Mouse (Mus musculus): ENCODE results near the gene Sult6b2. TPM values are rescaled to one million over a fixed set of nuclear protein-coding genes. Genes with fewer than 3 reads are reported as not detected.
A peak's percentile ranks its signal among the peaks of the same experiment; 100 is the strongest.

The Sult6b2 gene
- polyA plus RNA-seq, 1 experiment: 0.07 TPM

DNA sequence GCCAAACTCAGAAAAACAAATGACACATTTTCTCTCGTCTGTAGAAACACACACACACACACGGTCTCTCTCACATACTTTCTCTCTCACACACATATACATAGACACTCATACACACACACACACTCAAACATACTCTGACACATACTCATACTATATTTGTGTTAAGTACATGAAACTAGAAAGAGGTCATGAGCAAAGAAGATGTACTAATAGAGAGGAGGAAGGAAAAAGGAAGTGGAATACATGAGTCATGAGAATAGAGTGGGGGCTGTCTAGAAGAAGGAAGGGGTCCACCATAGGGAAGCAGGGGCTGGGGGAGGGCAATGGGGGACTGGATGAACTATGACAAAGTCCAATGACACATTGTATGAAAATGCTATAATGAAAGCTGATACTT is 57.1 kb downstream of the Sult6b2 start:
- TF ChIP-seq GATA1 (IDR thresholded peaks at IDR 0.05; ENCODE audit: borderline replicate concordance, low read length) (no peak), FLI1 (IDR thresholded peaks at IDR 0.05; ENCODE audit: low read length) (no peak)
- no peaks in the 10 kb centered on the region for H3K36me3 ChIP-seq (replicated peaks; ENCODE audit: low read length)
- H3K4me3 ChIP-seq (replicated peaks): no peak overlapping the region
- no peaks in the 10 kb centered on the region for H3K27me3 ChIP-seq (replicated peaks)
- H3K9me3 ChIP-seq: peaks cover 5% of the 10 kb centered on the region
- H3K4me1 ChIP-seq: peaks cover 37% of the 10 kb centered on the region

DNA sequence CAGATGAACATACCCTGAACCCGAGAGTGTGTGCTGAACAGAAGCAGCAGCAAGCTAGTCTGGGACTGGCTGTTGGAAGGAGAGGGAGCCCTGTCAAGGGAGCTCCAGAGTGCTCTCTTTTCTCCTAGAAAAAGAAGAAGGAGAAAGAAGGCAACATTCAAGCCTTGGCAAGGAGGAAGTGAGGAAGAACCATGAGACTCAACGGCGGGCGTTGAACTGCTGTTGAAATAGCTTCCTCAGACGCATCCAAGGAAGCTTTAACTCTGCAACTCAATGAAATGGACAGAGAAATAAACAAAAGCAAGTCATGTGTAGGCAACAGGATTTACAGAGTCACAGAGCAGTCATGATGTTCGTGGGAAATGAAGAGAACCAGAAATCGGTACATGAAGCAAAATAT is 57.5 kb downstream of the Sult6b2 start:
- Histone ChIP-seq H3K4me1 (peaks cover 33% of the 10 kb centered on the region), H3K27me3 (replicated peaks) (no peaks in the 10 kb centered on the region), H3K9me3 (peaks cover 5% of the 10 kb centered on the region), H3K4me3 (replicated peaks) (no peak overlapping the region), H3K36me3 (replicated peaks; ENCODE audit: low read length) (no peaks in the 10 kb centered on the region)
- TF ChIP-seq FLI1 (IDR thresholded peaks at IDR 0.05; ENCODE audit: low read length) (no peak), GATA1 (IDR thresholded peaks at IDR 0.05; ENCODE audit: borderline replicate concordance, low read length) (no peak)

DNA sequence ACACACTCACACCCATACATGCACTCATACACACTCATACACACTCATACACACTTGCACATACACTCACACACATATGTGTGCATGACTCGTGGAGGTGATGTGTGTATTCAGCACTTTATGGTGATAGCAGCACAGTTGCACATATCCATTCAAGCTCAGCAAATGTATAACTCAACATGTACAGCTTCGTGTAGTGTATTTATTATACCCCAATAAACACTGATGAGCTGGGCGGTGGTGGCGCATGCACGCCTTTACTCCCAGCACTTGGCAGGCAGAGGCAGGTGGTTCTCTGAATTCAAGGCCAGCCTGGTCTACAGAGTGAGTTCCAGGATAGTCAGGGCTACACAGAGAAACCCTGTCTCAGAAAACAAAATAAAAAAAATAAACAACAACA is 58.8 kb downstream of the Sult6b2 start:
- H3K27me3 ChIP-seq (replicated peaks): peaks cover under 1% of the 10 kb centered on the region
- TF ChIP-seq FLI1 (IDR thresholded peaks at IDR 0.05; ENCODE audit: low read length) (no peak), GATA1 (IDR thresholded peaks at IDR 0.05; ENCODE audit: borderline replicate concordance, low read length) (no peak)
- no peaks in the 10 kb centered on the region for H3K36me3 ChIP-seq (replicated peaks; ENCODE audit: low read length)
- peaks cover 5% of the 10 kb centered on the region for H3K9me3 ChIP-seq
- H3K4me3 ChIP-seq (replicated peaks): peak overlapping the region; percentile 76
- peaks cover 22% of the 10 kb centered on the region for H3K4me1 ChIP-seq

DNA sequence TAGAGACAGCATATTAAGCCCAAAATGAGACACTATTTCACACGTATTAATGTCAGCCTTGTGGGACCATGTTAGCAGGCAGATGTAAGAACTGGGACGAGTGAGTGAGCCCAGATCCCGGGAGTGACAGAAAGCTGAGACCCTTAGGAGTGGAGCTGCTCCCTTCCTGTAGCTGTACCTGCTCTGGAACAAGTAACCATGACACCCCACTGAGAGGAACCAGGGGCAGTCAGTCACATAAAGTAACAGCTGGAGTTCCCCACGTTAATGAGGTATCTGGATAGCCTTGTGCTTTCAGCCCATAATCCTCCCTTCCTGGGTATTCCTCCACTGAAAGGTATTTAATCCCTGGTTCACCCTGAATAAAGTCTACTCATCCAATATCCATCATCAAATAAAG is 61.1 kb downstream of the Sult6b2 start:
- Histone ChIP-seq H3K36me3 (replicated peaks; ENCODE audit: low read length) (no peaks in the 10 kb centered on the region), H3K4me1 (peaks cover 19% of the 10 kb centered on the region), H3K4me3 (replicated peaks) (no peak overlapping the region), H3K9me3 (peaks cover 12% of the 10 kb centered on the region), H3K27me3 (replicated peaks) (peaks cover 5% of the 10 kb centered on the region)
- TF ChIP-seq GATA1 (IDR thresholded peaks at IDR 0.05; ENCODE audit: borderline replicate concordance, low read length): no peak

DNA sequence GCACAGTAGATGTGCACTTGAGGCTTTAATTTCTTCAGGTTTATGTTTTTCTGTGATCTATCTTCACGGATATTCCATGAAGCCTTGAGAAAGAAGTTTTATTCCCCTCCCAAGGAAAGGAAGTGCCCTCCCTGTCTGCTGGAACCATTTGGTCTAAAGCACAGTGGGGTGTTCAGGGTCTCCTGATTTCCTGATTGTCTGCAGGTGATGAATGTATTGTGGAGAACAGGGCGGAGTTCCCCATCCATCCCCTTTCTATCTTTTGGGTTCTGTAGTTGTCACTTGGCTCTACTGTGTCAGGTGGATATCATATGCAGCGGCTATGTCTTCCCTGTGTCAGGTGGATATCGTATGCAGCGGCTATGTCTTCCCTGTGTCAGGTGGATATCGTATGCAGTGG is 62.5 kb downstream of the Sult6b2 start:
- TF ChIP-seq FLI1 (IDR thresholded peaks at IDR 0.05; ENCODE audit: low read length) (no peak), GATA1 (IDR thresholded peaks at IDR 0.05; ENCODE audit: borderline replicate concordance, low read length) (no peak)

DNA sequence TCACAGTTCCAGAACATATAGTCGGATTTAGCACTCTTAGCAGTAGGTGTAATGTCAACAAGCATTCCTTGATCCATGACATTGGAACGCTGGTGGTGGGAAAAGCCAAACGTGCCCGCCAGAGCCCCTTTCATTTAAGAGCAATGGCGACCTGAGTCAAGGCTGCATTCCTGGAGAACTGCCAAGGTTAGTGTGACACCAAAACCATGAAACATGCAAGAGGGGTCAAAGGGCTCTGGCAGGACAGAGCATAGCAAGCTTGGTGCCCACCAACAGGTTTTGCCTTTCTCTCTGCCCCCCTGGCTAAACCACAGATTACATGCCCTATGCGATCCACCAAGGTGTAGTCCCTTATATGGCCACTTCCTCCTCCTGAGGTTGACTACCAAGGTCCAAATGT is 65.7 kb downstream of the Sult6b2 start:
- no peak for TF ChIP-seq FLI1 (IDR thresholded peaks at IDR 0.05; ENCODE audit: low read length)

More for the DNA sequence above, 62.5 kb downstream of the Sult6b2 start:
- Histone ChIP-seq H3K4me1 (peaks cover 12% of the 10 kb centered on the region), H3K9me3 (peaks cover 12% of the 10 kb centered on the region), H3K36me3 (replicated peaks; ENCODE audit: low read length) (no peaks in the 10 kb centered on the region), H3K4me3 (replicated peaks) (no peak overlapping the region), H3K27me3 (replicated peaks) (peaks cover 5% of the 10 kb centered on the region)

DNA sequence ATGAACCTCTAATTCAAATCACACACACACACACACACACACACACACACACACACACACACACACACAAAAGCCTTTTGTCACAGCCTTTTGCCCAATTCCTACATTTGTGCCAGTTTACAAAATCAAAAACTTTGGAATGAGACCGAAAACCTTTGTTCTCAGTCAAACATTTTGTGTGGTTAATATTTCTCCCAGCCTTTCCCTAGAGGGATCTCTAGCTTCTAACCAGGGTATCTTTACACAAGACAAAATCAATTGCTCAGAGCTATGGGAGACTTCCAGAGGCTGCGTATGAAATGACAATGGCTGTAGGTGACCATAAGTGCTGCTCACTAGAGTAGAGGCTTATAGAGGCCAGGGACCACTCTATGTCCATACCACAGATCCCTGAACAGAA is 66.1 kb downstream of the Sult6b2 start:
- TF ChIP-seq FLI1 (IDR thresholded peaks at IDR 0.05; ENCODE audit: low read length): no peak
- no peak for TF ChIP-seq GATA1 (IDR thresholded peaks at IDR 0.05; ENCODE audit: borderline replicate concordance, low read length)

More for the DNA sequence above, 65.7 kb downstream of the Sult6b2 start:
- Histone ChIP-seq H3K4me1 (peaks cover 12% of the 10 kb centered on the region; the same call in 1 of the 2 replicates), H3K36me3 (replicated peaks; ENCODE audit: low read length) (no peaks in the 10 kb centered on the region), H3K9me3 (peaks cover 6% of the 10 kb centered on the region), H3K27me3 (replicated peaks) (peaks cover 5% of the 10 kb centered on the region), H3K4me3 (replicated peaks) (no peak overlapping the region)

DNA sequence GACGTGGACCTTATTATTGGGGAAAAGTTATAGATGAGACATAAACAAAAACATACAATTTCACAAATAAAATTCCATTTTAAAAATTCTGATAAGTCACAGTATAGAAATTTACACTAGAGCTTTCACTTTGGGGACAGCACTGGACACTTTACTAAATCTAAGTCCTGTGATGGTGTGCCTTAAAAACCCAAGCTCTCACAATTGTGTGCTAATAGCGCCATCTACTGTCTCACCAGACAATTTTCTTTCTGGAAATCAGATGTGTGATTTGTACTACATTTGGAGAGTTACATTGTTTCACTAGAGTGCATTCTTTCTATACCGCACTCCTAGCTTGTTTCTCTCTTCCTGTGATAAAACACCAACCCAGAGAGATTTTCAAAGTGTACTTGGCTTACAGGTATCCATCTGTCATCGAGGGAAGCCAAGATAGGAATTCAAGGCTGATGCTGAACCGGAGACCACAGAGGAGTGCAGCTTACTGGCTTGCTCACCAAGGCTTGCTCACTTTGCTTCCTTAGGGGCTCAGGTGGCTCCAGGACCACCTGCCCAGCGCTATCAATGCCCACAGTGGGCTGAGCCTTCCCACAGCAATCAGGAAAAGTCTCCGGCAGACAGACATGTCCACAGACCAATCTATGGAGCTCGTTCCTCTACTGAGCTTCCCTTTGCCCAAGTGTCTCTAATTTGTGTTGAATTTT is 68.8 kb downstream of the Sult6b2 start:
- no peaks in the 10 kb centered on the region for H3K36me3 ChIP-seq (replicated peaks; ENCODE audit: low read length)
- H3K4me1 ChIP-seq: peaks cover 12% of the 10 kb centered on the region; the same call in 1 of the 2 replicates
- TF ChIP-seq GATA1 (IDR thresholded peaks at IDR 0.05; ENCODE audit: borderline replicate concordance, low read length) (no peak), FLI1 (IDR thresholded peaks at IDR 0.05; ENCODE audit: low read length) (no peak)
- H3K4me3 ChIP-seq (replicated peaks): no peak overlapping the region
- peaks cover 6% of the 10 kb centered on the region for H3K9me3 ChIP-seq
- peaks cover 10% of the 10 kb centered on the region for H3K27me3 ChIP-seq (replicated peaks)

More for the DNA sequence above, 66.1 kb downstream of the Sult6b2 start:
- H3K4me3 ChIP-seq (replicated peaks): no peak overlapping the region
- peaks cover 6% of the 10 kb centered on the region for H3K9me3 ChIP-seq
- peaks cover 5% of the 10 kb centered on the region for H3K27me3 ChIP-seq (replicated peaks)
- peaks cover 12% of the 10 kb centered on the region; the same call in 1 of the 2 replicates for H3K4me1 ChIP-seq
- H3K36me3 ChIP-seq (replicated peaks; ENCODE audit: low read length): no peaks in the 10 kb centered on the region

Other genes with a start within 250 kb of the Sult6b2 start
- gene Kcnj8, start 232.9 kb downstream of the Sult6b2 start, polyA plus RNA-seq (2012; ENCODE audit: insufficient read depth, low replicate concordance): not detected in 2 replicates
- not detected in 2 replicates for gene Abcc9, start 102.2 kb downstream of the Sult6b2 start, polyA plus RNA-seq (2012; ENCODE audit: insufficient read depth, low replicate concordance)
- gene Cmas, start 47.8 kb downstream of the Sult6b2 start, polyA plus RNA-seq (2012; ENCODE audit: insufficient read depth, low replicate concordance): 176 and 211 TPM in 2 replicates
- gene St8sia1, start 159.9 kb upstream of the Sult6b2 start, polyA plus RNA-seq (2012; ENCODE audit: insufficient read depth, low replicate concordance): 0.04 and 0.17 TPM in 2 replicates